ENCODE assay signal across 28 mouse cellular contexts in the genomic region with DNA sequence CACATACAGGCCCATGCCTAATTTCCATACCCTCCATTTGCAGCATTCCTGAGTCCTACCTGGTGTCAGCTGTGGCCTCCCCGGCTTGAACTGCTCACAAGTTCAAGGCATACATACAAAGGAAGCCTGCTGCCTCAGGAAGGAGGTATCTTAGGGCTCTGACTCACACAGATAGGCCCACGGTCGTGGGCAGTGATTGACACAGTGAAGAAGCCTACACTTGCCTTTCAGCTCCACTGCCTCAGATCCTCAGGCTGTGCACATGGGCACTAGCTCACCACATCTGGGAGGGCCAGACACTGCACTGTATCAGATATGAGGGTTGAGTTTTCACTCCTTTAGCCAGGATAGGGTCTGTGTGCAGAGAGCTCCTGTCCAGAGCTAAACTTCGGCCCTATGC.
DNase-seq lines count a peak whose midpoint lies in the region; ATAC-seq lines count a peak whose summit lies in the region.
"Had no signal": no experiment of that assay in that cellular context is flagged by ENCODE, and none has a peak within 500 bp of the region (broad histone marks: within the 10 kb centered on the region; RNA-seq: fewer than 3 reads in every experiment).

No protein-coding gene starts in this region.

- 0 out of 2 replicates have a peak, but pooled peaks have one; percentile 43 for ATAC-seq in forebrain, embryonic 15.5 days (replicated peaks)
- no peak for ATAC-seq in forebrain, embryonic 14.5 days
- ATAC-seq in midbrain, embryonic 15.5 days (replicated peaks) = no peak
- no peak for ATAC-seq in limb, embryonic 15.5 days (ENCODE audit: insufficient number of reproducible peaks, low FRiP score, low TSS enrichment, low read depth)
- ATAC-seq: forebrain, embryonic 13.5 days; Patski had no signal

- WGBS in forebrain, embryonic 15.5 days = 65% methylated on average over 4 of the region's 4 CpGs
- WGBS in forebrain, embryonic 14.5 days = 71% methylated on average over 4 of the region's 4 CpGs
- WGBS in midbrain, embryonic 10.5 days = 80% methylated on average over 4 of the region's 4 CpGs
- 73% methylated on average over 4 of the region's 4 CpGs for WGBS in midbrain, embryonic 15.5 days
- WGBS in embryonic facial prominence, embryonic 10.5 days = 69% methylated on average over 4 of the region's 4 CpGs
- 70% methylated on average over 4 of the region's 4 CpGs for WGBS in limb, embryonic 15.5 days

- H3K27ac ChIP-seq in forebrain, embryonic 15.5 days (replicated peaks) = no peak overlapping the region
- no peak overlapping the region for H3K27ac ChIP-seq in forebrain, embryonic 14.5 days (ENCODE audit: low read depth, low read length)
- H3K27ac ChIP-seq in midbrain, embryonic 10.5 days (replicated peaks) = 0 out of 2 replicates have a peak overlapping the region, but pooled peaks have one; percentile 10
- no peak overlapping the region for H3K27ac ChIP-seq in midbrain, embryonic 15.5 days
- H3K27ac ChIP-seq in embryonic facial prominence, embryonic 10.5 days (replicated peaks) = 0 out of 2 replicates have a peak overlapping the region, but pooled peaks have one; percentile 10
- H3K27ac ChIP-seq in limb, embryonic 15.5 days = peak overlapping the region; percentile 59
- H3K27ac ChIP-seq: embryonic facial prominence, embryonic 13.5 days; forebrain, embryonic 13.5 days; heart, adult 2 months; heart, embryonic 10.5 days; heart, embryonic 13.5 days; hindbrain, embryonic 12.5 days; hindbrain, embryonic 15.5 days had no signal

- no peaks in the 10 kb centered on the region for H3K27me3 ChIP-seq in forebrain, embryonic 15.5 days
- no peaks in the 10 kb centered on the region for H3K27me3 ChIP-seq in forebrain, embryonic 14.5 days (replicated peaks; ENCODE audit: control insufficient read depth, insufficient read depth, low read length)
- no peaks in the 10 kb centered on the region for H3K27me3 ChIP-seq in midbrain, embryonic 10.5 days (ENCODE audit: low read depth, poor library complexity, severe bottlenecking)
- H3K27me3 ChIP-seq in midbrain, embryonic 15.5 days (replicated peaks) = no peaks in the 10 kb centered on the region
- H3K27me3 ChIP-seq in embryonic facial prominence, embryonic 10.5 days (replicated peaks; ENCODE audit: low read depth, poor library complexity, severe bottlenecking) = no peaks in the 10 kb centered on the region
- no peaks in the 10 kb centered on the region for H3K27me3 ChIP-seq in limb, embryonic 15.5 days
- H3K27me3 ChIP-seq: CH12.LX; embryonic facial prominence, embryonic 13.5 days; forebrain, embryonic 13.5 days; heart, embryonic 13.5 days; hindbrain, embryonic 12.5 days; hindbrain, embryonic 15.5 days had no signal

- no peak for DNase-seq in forebrain, embryonic 14.5 days (ENCODE audit: low spot score)
- DNase-seq in midbrain, embryonic 10.5 days (ENCODE audit: low spot score) = no peak
- no peak for DNase-seq in embryonic facial prominence, embryonic 10.5 days (ENCODE audit: low spot score)
- DNase-seq in T-cell, adult 2 months (ENCODE audit: low spot score) = no peak
- DNase-seq: adrenal gland, postnatal 10 days; adrenal gland, postnatal 36 days; B cell, adult 2 months; cerebellum, adult 11 months; cerebellum, adult 2 months; cerebellum, adult 9-11 months; cerebellum, postnatal 25 days; gastrocnemius, postnatal 25 days; heart, adult 2 months; heart, postnatal 14 days; kidney, adult 11 months had no signal

- no peak overlapping the region for H3K9ac ChIP-seq in forebrain, embryonic 15.5 days (replicated peaks)
- no peak overlapping the region for H3K9ac ChIP-seq in forebrain, embryonic 14.5 days (ENCODE audit: low read length)
- no peak overlapping the region for H3K9ac ChIP-seq in midbrain, embryonic 15.5 days
- H3K9ac ChIP-seq in limb, embryonic 15.5 days = no peak overlapping the region
- H3K9ac ChIP-seq: embryonic facial prominence, embryonic 13.5 days; forebrain, embryonic 13.5 days; heart, embryonic 13.5 days; hindbrain, embryonic 12.5 days; hindbrain, embryonic 15.5 days had no signal

- H3K4me3 ChIP-seq in forebrain, embryonic 15.5 days = no peak overlapping the region
- no peak overlapping the region for H3K4me3 ChIP-seq in forebrain, embryonic 14.5 days (ENCODE audit: low read depth, low read length)
- H3K4me3 ChIP-seq in midbrain, embryonic 10.5 days = no peak overlapping the region
- H3K4me3 ChIP-seq in midbrain, embryonic 15.5 days = no peak overlapping the region
- no peak overlapping the region for H3K4me3 ChIP-seq in embryonic facial prominence, embryonic 10.5 days
- no peak overlapping the region for H3K4me3 ChIP-seq in limb, embryonic 15.5 days
- H3K4me3 ChIP-seq: embryonic facial prominence, embryonic 13.5 days; erythroblast, embryonic 14.5 days; forebrain, embryonic 13.5 days; heart, adult 2 months; heart, embryonic 10.5 days; heart, embryonic 13.5 days; hindbrain, embryonic 12.5 days; hindbrain, embryonic 15.5 days had no signal

- H3K4me1 ChIP-seq in forebrain, embryonic 15.5 days = no peaks in the 10 kb centered on the region
- peaks cover 5% of the 10 kb centered on the region; the same call in 1 of the 2 replicates for H3K4me1 ChIP-seq in forebrain, embryonic 14.5 days (ENCODE audit: control insufficient read depth, insufficient read depth, low read length)
- H3K4me1 ChIP-seq in midbrain, embryonic 10.5 days = peaks cover 30% of the 10 kb centered on the region
- H3K4me1 ChIP-seq in midbrain, embryonic 15.5 days = no peaks in the 10 kb centered on the region
- H3K4me1 ChIP-seq in embryonic facial prominence, embryonic 10.5 days = peaks cover 46% of the 10 kb centered on the region
- peaks cover 16% of the 10 kb centered on the region for H3K4me1 ChIP-seq in limb, embryonic 15.5 days
- H3K4me1 ChIP-seq: heart, embryonic 13.5 days; hindbrain, embryonic 15.5 days had no signal

- no peaks in the 10 kb centered on the region for H3K9me3 ChIP-seq in forebrain, embryonic 15.5 days
- H3K9me3 ChIP-seq in forebrain, embryonic 14.5 days (replicated peaks; ENCODE audit: control insufficient read depth, low read length) = no peaks in the 10 kb centered on the region
- no peaks in the 10 kb centered on the region for H3K9me3 ChIP-seq in midbrain, embryonic 10.5 days (replicated peaks)
- H3K9me3 ChIP-seq in midbrain, embryonic 15.5 days = no peaks in the 10 kb centered on the region
- no peaks in the 10 kb centered on the region for H3K9me3 ChIP-seq in embryonic facial prominence, embryonic 10.5 days
- no peaks in the 10 kb centered on the region for H3K9me3 ChIP-seq in limb, embryonic 15.5 days
- H3K9me3 ChIP-seq: embryonic facial prominence, embryonic 13.5 days; forebrain, embryonic 13.5 days; G1E; heart, embryonic 10.5 days; heart, embryonic 13.5 days; hindbrain, embryonic 12.5 days; hindbrain, embryonic 15.5 days had no signal

- H3K36me3 ChIP-seq in forebrain, embryonic 15.5 days = no peaks in the 10 kb centered on the region
- H3K36me3 ChIP-seq in forebrain, embryonic 14.5 days (ENCODE audit: control insufficient read depth, insufficient read depth, low read length) = no peaks in the 10 kb centered on the region
- H3K36me3 ChIP-seq in midbrain, embryonic 10.5 days = no peaks in the 10 kb centered on the region
- no peaks in the 10 kb centered on the region for H3K36me3 ChIP-seq in midbrain, embryonic 15.5 days (replicated peaks)
- H3K36me3 ChIP-seq in embryonic facial prominence, embryonic 10.5 days (replicated peaks) = no peaks in the 10 kb centered on the region
- H3K36me3 ChIP-seq in limb, embryonic 15.5 days = no peaks in the 10 kb centered on the region
- H3K36me3 ChIP-seq: embryonic facial prominence, embryonic 13.5 days; G1E; heart, embryonic 10.5 days; heart, embryonic 13.5 days; hindbrain, embryonic 12.5 days; hindbrain, embryonic 15.5 days had no signal

- no peak overlapping the region for H3K4me2 ChIP-seq in forebrain, embryonic 15.5 days (replicated peaks)
- no peak overlapping the region for H3K4me2 ChIP-seq in forebrain, embryonic 14.5 days (ENCODE audit: low read length)
- H3K4me2 ChIP-seq in midbrain, embryonic 15.5 days = no peak overlapping the region
- H3K4me2 ChIP-seq in limb, embryonic 15.5 days = no peak overlapping the region
- H3K4me2 ChIP-seq: embryonic facial prominence, embryonic 13.5 days; forebrain, embryonic 13.5 days; heart, embryonic 13.5 days; hindbrain, embryonic 12.5 days; hindbrain, embryonic 15.5 days had no signal

Comparison
In these comparisons a context has a peak if more than half of its experiments do, and no peak if none do; other contexts are left out.
1. H3K27ac ChIP-seq: peak in midbrain, embryonic 10.5 days (single experiment), embryonic facial prominence, embryonic 10.5 days (single experiment) and limb, embryonic 15.5 days (single experiment); none in forebrain, embryonic 15.5 days (single experiment), forebrain, embryonic 14.5 days (single experiment) and midbrain, embryonic 15.5 days (single experiment).